ENCODE assay signal across 8 mouse cellular contexts in genomic region chr16:75766388-75767249, GRCm38 (mm10). TPM values are rescaled to one million over a fixed set of nuclear protein-coding genes. Genes with fewer than 3 reads are reported as not detected.
DNase-seq lines count a peak whose midpoint lies in the region; ATAC-seq and TF ChIP-seq lines count a peak whose summit lies in the region.

Gene Hspa13, minus strand, starts transcription at chr16:75767104.

- peaks cover 24% of the 10 kb centered on the region for H3K36me3 ChIP-seq in embryonic facial prominence, embryonic 14.5 days (ENCODE audit: control insufficient read depth, insufficient read depth, low read length)
- peaks cover 4% of the 10 kb centered on the region; the same call in 1 of the 2 replicates for H3K36me3 ChIP-seq in heart, adult 2 months (ENCODE audit: control insufficient read depth, insufficient read depth, low read length)
- H3K36me3 ChIP-seq in limb, embryonic 13.5 days: peaks cover 27% of the 10 kb centered on the region
- peaks cover 19% of the 10 kb centered on the region for H3K36me3 ChIP-seq in midbrain, embryonic 16.5 days (ENCODE audit: control insufficient read depth, insufficient read depth, low read length)

- peak within 1 kb of the TSS; percentile 65 for H3K27ac ChIP-seq in embryonic facial prominence, embryonic 14.5 days (replicated peaks; ENCODE audit: low read depth, low read length)
- peak within 1 kb of the TSS; percentile 73 for H3K27ac ChIP-seq in heart, adult 2 months
- H3K27ac ChIP-seq in limb, embryonic 13.5 days: peak within 1 kb of the TSS; percentile 52; the same call in 1 of the 2 replicates
- peak within 1 kb of the TSS; percentile 82 for H3K27ac ChIP-seq in midbrain, embryonic 16.5 days (ENCODE audit: low read length)

- intact Hi-C loops in heart, adult 2 months (cut with DNase I): loop anchor here (5.0 kb wide), 2 partner anchors 606 to 1246 kb away; partner anchors contain the start of genes Nrip1 and Usp25

- peaks cover 7% of the 10 kb centered on the region; the same call in 1 of the 2 replicates for H3K4me1 ChIP-seq in embryonic facial prominence, embryonic 14.5 days (ENCODE audit: control insufficient read depth, insufficient read depth, low read length)
- H3K4me1 ChIP-seq in heart, adult 2 months (ENCODE audit: control insufficient read depth, insufficient read depth, low read length): peaks cover 3% of the 10 kb centered on the region
- peaks cover 13% of the 10 kb centered on the region for H3K4me1 ChIP-seq in limb, embryonic 13.5 days
- peaks cover 20% of the 10 kb centered on the region for H3K4me1 ChIP-seq in midbrain, embryonic 16.5 days (ENCODE audit: control insufficient read depth, insufficient read depth, low read length)

- peak; percentile 67 for TF ChIP-seq POLR2A in heart, adult 2 months (IDR thresholded peaks at IDR 0.05; ENCODE audit: insufficient read depth, low read depth, low read length)

- DNase-seq in 3T3-L1 (ENCODE audit: low read depth, low spot score): peak; percentile 100
- peak; percentile 84 to 96 for DNase-seq in adrenal gland, postnatal 4 days (ENCODE audit: low spot score in 2 of 2)
- DNase-seq in embryonic facial prominence, embryonic 14.5 days (ENCODE audit: low spot score): peak; percentile 99
- peak; percentile 97 to 98 for DNase-seq in heart, adult 2 months
- peak; percentile 98 to 99 for DNase-seq in kidney, adult 8-10 months
- DNase-seq in spleen, postnatal 10 days (ENCODE audit: low spot score in 2 of 2): peak; percentile 93 to 97

- peak within 1 kb of the TSS; percentile 79 for H3K9ac ChIP-seq in embryonic facial prominence, embryonic 14.5 days (ENCODE audit: low read depth, low read length)
- H3K9ac ChIP-seq in heart, adult 2 months (ENCODE audit: low read depth, low read length): peak within 1 kb of the TSS; percentile 56
- H3K9ac ChIP-seq in limb, embryonic 13.5 days: peak within 1 kb of the TSS; percentile 79
- peak within 1 kb of the TSS; percentile 69 for H3K9ac ChIP-seq in midbrain, embryonic 16.5 days (ENCODE audit: low read depth, low read length)

- no peaks in the 10 kb centered on the region for H3K9me3 ChIP-seq in embryonic facial prominence, embryonic 14.5 days (ENCODE audit: control insufficient read depth, low read length)
- H3K9me3 ChIP-seq in limb, embryonic 13.5 days: no peaks in the 10 kb centered on the region
- H3K9me3 ChIP-seq in midbrain, embryonic 16.5 days (replicated peaks; ENCODE audit: control insufficient read depth, low read length, poor library complexity, severe bottlenecking): no peaks in the 10 kb centered on the region

- 0 out of 2 replicates have a peak, but pooled peaks have one; percentile 12 for TF ChIP-seq EP300 in heart, adult 2 months (IDR thresholded peaks at IDR 0.05; ENCODE audit: insufficient read depth, low read depth, low read length)

- H3K27me3 ChIP-seq in embryonic facial prominence, embryonic 14.5 days (replicated peaks; ENCODE audit: control insufficient read depth, insufficient read depth, low read length): no peaks in the 10 kb centered on the region
- H3K27me3 ChIP-seq in heart, adult 2 months (ENCODE audit: control insufficient read depth, insufficient read depth, low read length): no peaks in the 10 kb centered on the region
- H3K27me3 ChIP-seq in limb, embryonic 13.5 days: no peaks in the 10 kb centered on the region
- no peaks in the 10 kb centered on the region for H3K27me3 ChIP-seq in midbrain, embryonic 16.5 days (ENCODE audit: control insufficient read depth, insufficient read depth, low read depth, low read length)

- peak within 1 kb of the TSS; percentile 82 for H3K4me3 ChIP-seq in embryonic facial prominence, embryonic 14.5 days (ENCODE audit: low read depth, low read length)
- H3K4me3 ChIP-seq in heart, adult 2 months: peak within 1 kb of the TSS; percentile 71
- peak within 1 kb of the TSS; percentile 70 for H3K4me3 ChIP-seq in limb, embryonic 13.5 days
- H3K4me3 ChIP-seq in midbrain, embryonic 16.5 days (ENCODE audit: low read depth, low read length): peak within 1 kb of the TSS; percentile 69

- TF ChIP-seq CTCF in heart, adult 2 months (IDR thresholded peaks at IDR 0.05): peak; percentile 73

- WGBS in embryonic facial prominence, embryonic 14.5 days: under 1% methylated on average over 44 of the region's 51 CpGs
- whole genome bisulfite sequencing in heart, adult 2 months: under 1% methylated on average over 51 of the region's 51 CpGs
- WGBS in limb, embryonic 13.5 days: under 1% methylated on average over 51 of the region's 51 CpGs
- WGBS in midbrain, embryonic 16.5 days: under 1% methylated on average over 51 of the region's 51 CpGs

- peaks cover 2% of the 10 kb centered on the region for H3K79me2 ChIP-seq in heart, adult 2 months (replicated peaks; ENCODE audit: control insufficient read depth, insufficient read depth, low read length)

- H3K4me2 ChIP-seq in embryonic facial prominence, embryonic 14.5 days (ENCODE audit: low read depth, low read length): peak within 1 kb of the TSS; percentile 73
- peak within 1 kb of the TSS; percentile 74 for H3K4me2 ChIP-seq in limb, embryonic 13.5 days (replicated peaks)
- peak within 1 kb of the TSS; percentile 71 for H3K4me2 ChIP-seq in midbrain, embryonic 16.5 days (ENCODE audit: low read length)

- peak; percentile 99 for ATAC-seq in embryonic facial prominence, embryonic 14.5 days (ENCODE audit: low read depth)
- ATAC-seq in limb, embryonic 13.5 days (ENCODE audit: low FRiP score, low read depth): peak; percentile 99
- peak; percentile 99 for ATAC-seq in midbrain, embryonic 16.5 days

RNA-seq across cellular contexts. Expression of gene Hspa13, which starts in this region (rescaled TPM):
- 10 to 100 TPM; 43.4 to 44.4 TPM for total RNA-seq in adrenal gland, postnatal 4 days (2021)
- 38.4 and 39.3 TPM in 2 replicates for polyA plus RNA-seq in embryonic facial prominence, embryonic 14.5 days (2014; fragmentation: Nextera tagmentation; extraction: Ambion mirVana)
- 10 to 100 TPM; 14.0 to 15.2 TPM for total RNA-seq in heart, adult 2 months (2021)
- polyA plus RNA-seq in heart, adult 2 months (2012; rRNA removed): 3.3 and 8.8 TPM in 2 replicates
- polyA plus RNA-seq in limb, embryonic 13.5 days (2015; fragmentation: Nextera tagmentation; extraction: Ambion mirVana): 38.1 and 41.3 TPM in 2 replicates
- 45.5 and 47.4 TPM in 2 replicates for polyA plus RNA-seq in midbrain, embryonic 16.5 days (2015; fragmentation: Nextera tagmentation; extraction: Ambion mirVana)

Comparison
In these comparisons a context has a peak if more than half of its experiments do, and no peak if none do; other contexts are left out.
1. Peak in every context shown above with its lines: DNase-seq, ATAC-seq, H3K4me3 ChIP-seq and H3K27ac ChIP-seq.